Mouse (Mus musculus) hematopoietic stem cell, adult 5-6 weeks (primary cell): ENCODE data around the gene Slc27a3. TPM values are rescaled to one million over a fixed set of nuclear protein-coding genes. Genes with fewer than 3 reads are reported as not detected.

Source experiments
- ATAC-seq, 2 experiments: fragments of 125-278 bp in 1 of 2; replicated peaks in 1 of 2; 2 replicates each; pipeline ENCODE4 v1.8.0; 2016 to 2017; ENCODE audit warnings: inconsistent platforms in 2 of 2, mild to moderate bottlenecking in 2 of 2, moderate number of reproducible peaks in 2 of 2, low read depth in 1 of 2, moderate TSS enrichment in 1 of 2; ENCODE audit not compliant: low FRiP score in 2 of 2, poor library complexity in 2 of 2, severe bottlenecking in 2 of 2, insufficient read depth in 1 of 2, low TSS enrichment in 1 of 2
- total RNA-seq: library from RNA; stranded (forward); fragments of 172-1452, 232-1000 nt; gene quantifications from 2 replicates; pipeline ENCODE4 v1.2.3, GENCODE M21; 2017

The Slc27a3 gene
- total RNA-seq, 1 experiment from 2014 or later: 0.60 TPM

DNA sequence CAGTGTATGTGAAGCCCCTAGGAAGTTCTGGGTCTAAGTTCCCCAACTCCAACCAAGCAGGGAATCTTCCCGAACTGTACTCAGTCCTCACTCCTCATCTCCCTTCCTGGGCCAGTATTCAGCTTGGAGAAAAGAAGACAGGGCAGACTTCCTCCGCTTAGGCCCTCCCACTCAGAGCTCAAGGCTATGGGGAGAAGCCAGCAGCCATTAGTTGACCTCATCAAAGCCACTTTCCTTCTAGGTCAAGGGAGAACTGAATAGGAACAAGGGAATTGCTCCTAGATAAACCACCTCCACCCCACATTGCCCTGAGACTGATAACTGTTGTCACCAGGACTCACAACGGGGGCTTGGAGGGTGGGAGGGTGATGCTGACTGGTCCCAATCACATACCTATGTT lies 14.4 kb upstream of the Slc27a3 start:
- no peak for ATAC-seq

- ATAC-seq: no peak
These were observed 11.3 kb upstream of the Slc27a3 start for GRCm38 (mm10) chr3:90400993-90401392.

- ATAC-seq: no peak
These were observed 5.9 kb upstream of the Slc27a3 start for GRCm38 (mm10) chr3:90395629-90396028.

GRCm38 (mm10) chr3:90392661-90393060 lies 2.9 kb upstream of the Slc27a3 start:
- ATAC-seq: no peak

DNA sequence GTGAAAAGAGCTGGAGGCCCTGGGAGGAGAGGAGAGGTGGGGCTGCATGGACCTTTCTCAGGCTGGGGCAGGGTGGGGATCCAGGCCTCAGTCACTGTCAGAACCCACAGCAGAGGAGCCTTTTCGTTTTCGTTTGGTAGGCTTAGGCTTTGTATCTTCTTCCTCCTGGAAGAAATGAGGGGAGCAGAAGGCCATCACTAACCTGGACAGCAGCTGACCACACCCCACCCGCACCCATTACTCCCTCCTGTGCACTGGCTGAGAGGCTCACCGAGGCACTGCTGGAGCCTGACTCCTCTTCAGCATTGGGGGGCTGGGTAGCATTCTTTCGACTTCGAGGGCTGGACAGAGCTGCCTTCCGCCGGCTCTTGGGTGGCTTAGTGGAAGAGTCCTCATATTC lies 2.2 kb upstream of the Slc27a3 start:
- no peak for ATAC-seq

- ATAC-seq: no peak
These were observed 1.3 kb upstream of the Slc27a3 start for GRCm38 (mm10) chr3:90391004-90391403.

DNA sequence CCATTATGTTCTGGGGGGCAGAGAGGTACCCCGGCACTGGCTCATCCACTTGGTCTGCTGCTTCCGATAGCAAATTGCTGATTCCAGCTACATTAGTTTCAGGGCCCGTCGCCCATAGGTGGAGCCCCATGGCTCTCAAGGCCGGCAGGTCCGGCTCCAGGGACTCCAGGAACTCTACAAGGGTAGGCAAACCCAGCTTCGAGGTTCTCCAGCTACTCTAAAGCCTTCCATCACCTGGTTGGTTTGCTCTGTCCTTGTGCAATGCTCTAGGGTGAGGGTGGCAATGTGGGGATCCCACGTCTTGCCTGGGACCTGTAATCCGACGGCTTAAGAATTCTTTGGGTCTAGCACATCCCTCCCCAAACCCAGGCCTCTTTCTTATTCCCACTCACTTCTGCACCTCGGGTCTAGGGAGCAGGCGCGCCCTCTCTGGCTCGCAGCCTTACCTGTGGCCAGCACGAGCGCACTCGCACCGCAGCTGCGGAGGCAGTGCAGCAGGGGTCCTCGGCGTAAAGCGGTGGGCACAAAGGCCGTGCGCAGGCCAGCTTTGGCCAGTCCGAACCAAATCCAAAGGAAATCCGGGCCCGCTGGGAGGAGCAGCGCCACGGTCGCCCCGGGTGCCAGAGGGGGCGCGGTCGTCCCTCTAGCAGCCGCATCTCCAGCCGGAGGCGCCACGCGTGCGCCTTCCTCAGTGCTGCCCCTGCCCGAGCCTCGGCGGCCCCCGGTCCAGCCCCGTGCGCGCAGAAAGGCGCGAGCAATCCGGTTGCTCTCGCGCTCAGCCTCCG lies 820 bp downstream of the Slc27a3 start:
- peak in 1 of 2 experiments; percentile 21; a peak in 1 of 4 replicates for ATAC-seq

DNA sequence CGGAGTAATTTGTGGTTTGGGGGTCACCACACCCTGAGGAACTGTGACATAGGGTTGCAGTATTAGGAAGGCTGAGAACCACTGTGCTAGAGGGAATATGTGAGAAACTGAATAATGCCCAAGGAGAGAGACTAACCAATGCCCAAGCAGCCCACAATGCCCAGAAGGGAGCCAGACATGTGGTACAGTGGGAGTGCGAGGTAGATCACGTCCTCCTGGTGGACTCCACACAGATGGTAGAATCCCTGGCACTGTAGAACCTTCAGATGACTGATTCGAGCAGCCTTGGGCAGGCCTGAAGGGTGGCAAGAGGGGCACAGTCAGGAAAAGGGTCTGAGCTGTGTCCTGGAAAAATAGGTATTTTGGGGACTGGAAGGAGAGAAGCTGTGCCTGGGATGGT lies 1.5 kb downstream of the Slc27a3 start:
- no peak for ATAC-seq

- no peak for ATAC-seq
These were observed 2.3 kb downstream of the Slc27a3 start for GRCm38 (mm10) chr3:90387483-90387882.

GRCm38 (mm10) chr3:90386817-90387216 lies 2.9 kb downstream of the Slc27a3 start:
- no peak for ATAC-seq

GRCm38 (mm10) chr3:90384851-90385375 lies 4.8 kb downstream of the Slc27a3 start:
- ATAC-seq: no peak

- peak; percentile 92 to 98 for ATAC-seq
These were observed 6.0 kb downstream of the Slc27a3 start for GRCm38 (mm10) chr3:90383690-90384089.

DNA sequence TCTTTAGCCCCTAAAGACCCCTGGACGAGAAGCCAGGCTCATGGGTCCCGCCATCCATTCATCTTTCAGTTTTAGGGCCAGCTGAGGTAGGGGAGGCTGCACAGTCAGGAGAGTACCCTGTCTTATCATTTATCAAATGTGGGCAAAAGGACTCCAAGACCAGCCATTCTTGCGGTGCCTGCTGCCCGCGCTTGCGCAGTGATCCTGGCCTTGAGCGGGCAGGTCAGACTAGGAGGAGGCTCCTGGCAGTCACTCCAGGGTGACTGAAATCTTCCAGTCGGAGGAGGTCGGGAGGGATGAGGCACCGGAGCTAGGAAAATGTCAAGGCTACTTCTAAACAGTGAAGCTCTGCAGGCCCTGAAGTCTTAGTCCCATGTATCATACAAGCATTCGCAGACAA lies 8.0 kb downstream of the Slc27a3 start:
- no peak for ATAC-seq

GRCm38 (mm10) chr3:90378496-90378895 lies 11.2 kb downstream of the Slc27a3 start:
- ATAC-seq: no peak

- no peak for ATAC-seq
These were observed 13.5 kb downstream of the Slc27a3 start for GRCm38 (mm10) chr3:90376247-90376585.

DNA sequence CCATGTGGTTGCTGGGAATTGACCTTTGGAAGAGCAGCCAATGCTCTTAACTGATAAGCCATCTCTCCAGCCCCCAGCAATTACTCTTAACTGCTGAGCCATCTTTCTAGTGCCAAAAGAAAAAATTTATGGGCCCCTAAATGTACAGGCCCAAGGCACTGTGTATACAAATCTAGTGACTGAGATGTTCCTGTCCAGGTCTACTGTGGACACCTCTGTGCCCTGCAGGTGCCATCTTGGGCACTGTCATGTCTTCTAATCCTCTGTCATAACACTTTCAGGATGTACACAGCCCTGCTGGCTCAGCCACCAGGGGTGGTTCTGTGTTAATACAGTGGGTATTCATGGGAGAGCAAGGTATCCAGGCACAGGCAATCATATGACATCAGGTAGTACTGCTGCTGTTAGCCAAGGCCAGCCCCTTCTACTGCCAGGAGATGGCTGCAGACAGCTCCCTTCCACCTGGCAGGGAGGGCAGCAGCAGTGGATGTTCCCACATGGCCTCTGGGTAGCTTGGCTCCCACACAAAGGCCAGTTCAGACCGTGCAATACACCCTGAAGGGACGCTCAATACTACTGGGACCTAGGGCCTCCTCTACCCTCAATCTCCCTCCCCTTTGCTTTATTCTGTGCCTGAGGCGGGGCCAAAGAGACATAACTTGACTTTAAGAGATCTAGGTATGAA lies 14.0 kb downstream of the Slc27a3 start:
- ATAC-seq: no peak

DNA sequence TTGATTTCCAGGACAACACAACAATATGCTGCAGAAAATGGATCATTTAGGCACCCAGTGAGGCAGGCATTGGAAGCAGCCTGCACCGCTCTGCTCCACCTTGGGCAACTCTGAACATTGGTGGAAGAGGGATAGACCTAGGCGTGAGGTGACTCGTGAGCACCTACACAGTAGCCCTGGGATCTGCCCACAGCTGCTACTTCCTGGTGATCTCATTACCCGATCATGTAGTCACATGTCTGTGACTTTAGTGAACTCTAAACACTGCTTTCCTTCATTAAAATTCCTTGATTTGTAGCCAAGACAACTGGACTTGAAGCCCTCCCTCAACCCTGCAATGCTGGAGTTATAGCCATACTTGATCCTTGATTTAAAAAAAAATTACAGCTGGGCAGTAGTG lies 15.4 kb downstream of the Slc27a3 start:
- ATAC-seq: no peak

- peak; percentile 74 to 77; a peak in 3 of 4 replicates for ATAC-seq
These were observed 16.2 kb downstream of the Slc27a3 start for GRCm38 (mm10) chr3:90373432-90374028.
